Mouse (Mus musculus): ENCODE results near the gene Tnfaip2. TPM values are rescaled to one million over a fixed set of nuclear protein-coding genes. Genes with fewer than 3 reads are reported as not detected.

The Tnfaip2 gene
- 1.8 and 1.9 TPM in 2 replicates for polyA plus RNA-seq (2015; fragmentation: Nextera tagmentation; extraction: Ambion mirVana)

GRCm38 (mm10) chr12:111442309-111443010, at the start of gene Tnfaip2:
Gene Tnfaip2, plus strand, starts transcription at chr12:111442469.

DNA sequence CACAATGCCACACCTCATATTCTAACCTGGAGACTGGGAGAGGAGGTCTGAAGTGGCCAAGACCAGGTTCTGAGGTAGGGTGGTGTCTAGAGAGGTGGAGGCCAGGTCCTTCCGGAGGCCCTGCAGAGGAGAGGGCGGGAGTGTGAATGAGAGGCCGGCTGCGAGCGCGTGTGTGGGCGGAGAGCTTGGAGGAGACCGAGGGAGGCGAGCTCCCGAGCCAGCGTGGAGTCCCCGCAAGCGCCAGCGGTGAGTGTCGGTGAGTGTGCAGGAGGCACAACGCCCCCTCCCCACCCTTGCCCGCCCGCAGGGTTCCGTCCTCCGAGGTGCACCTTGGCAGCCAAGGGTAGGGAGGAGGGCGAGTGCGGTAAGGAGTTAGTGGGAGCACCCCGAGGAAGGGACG, 35.6 kb upstream of the Tnfaip2 start, which contains the start of gene Lbhd2:
Lbhd2 (plus strand) TSS at position 188 of the 400 bp plus-strand sequence.

GRCm38 (mm10) chr12:111416921-111417779, 25.1 kb upstream of the Tnfaip2 start, which contains the start of gene Exoc3l4:
Gene Exoc3l4, plus strand, starts transcription at chr12:111417017.

GRCm38 (mm10) chr12:111485652-111486306, 43.5 kb downstream of the Tnfaip2 start, which contains the start of gene Gm266:
Gene Gm266, minus strand, starts transcription at chr12:111485823.

Other genes starting within 250 kb of the Tnfaip2 start
- gene Amn, start 171.4 kb upstream of the Tnfaip2 start, polyA plus RNA-seq (2015; fragmentation: Nextera tagmentation; extraction: Ambion mirVana) = 135 and 141 TPM in 2 replicates
- 29.2 and 39.7 TPM in 2 replicates for gene Cdc42bpb, start 64.8 kb upstream of the Tnfaip2 start, polyA plus RNA-seq (2015; fragmentation: Nextera tagmentation; extraction: Ambion mirVana)
- 3.3 and 4.6 TPM in 2 replicates for gene Lbhd2, start 35.7 kb upstream of the Tnfaip2 start, polyA plus RNA-seq (2015; fragmentation: Nextera tagmentation; extraction: Ambion mirVana)
- gene Exoc3l4, start 25.5 kb upstream of the Tnfaip2 start, polyA plus RNA-seq (2015; fragmentation: Nextera tagmentation; extraction: Ambion mirVana) = 0.45 and 1.7 TPM in 2 replicates
- 12.5 and 12.6 TPM in 2 replicates for gene Gm266, start 43.4 kb downstream of the Tnfaip2 start, polyA plus RNA-seq (2015; fragmentation: Nextera tagmentation; extraction: Ambion mirVana)
- gene Eif5, start 95.5 kb downstream of the Tnfaip2 start, polyA plus RNA-seq (2015; fragmentation: Nextera tagmentation; extraction: Ambion mirVana) = 531 and 630 TPM in 2 replicates
- gene Mark3, start 132.1 kb downstream of the Tnfaip2 start, polyA plus RNA-seq (2015; fragmentation: Nextera tagmentation; extraction: Ambion mirVana) = 51.5 and 51.6 TPM in 2 replicates
- 2,536 and 2,559 TPM in 2 replicates for gene Ckb, start 229.9 kb downstream of the Tnfaip2 start, polyA plus RNA-seq (2015; fragmentation: Nextera tagmentation; extraction: Ambion mirVana)
- gene Trmt61a, start 235.6 kb downstream of the Tnfaip2 start, polyA plus RNA-seq (2015; fragmentation: Nextera tagmentation; extraction: Ambion mirVana) = 8.8 and 9.4 TPM in 2 replicates

Data from neural tube, postnatal 0 days (tissue).